Mouse (Mus musculus): ENCODE results near the gene Serpinb6b.
"Not testable (repeated sequence)": the region's sequence is repeated elsewhere in the genome, so short reads cannot be mapped to it uniquely, and the experiment has no call there.

Serpinb6b gene

DNA sequence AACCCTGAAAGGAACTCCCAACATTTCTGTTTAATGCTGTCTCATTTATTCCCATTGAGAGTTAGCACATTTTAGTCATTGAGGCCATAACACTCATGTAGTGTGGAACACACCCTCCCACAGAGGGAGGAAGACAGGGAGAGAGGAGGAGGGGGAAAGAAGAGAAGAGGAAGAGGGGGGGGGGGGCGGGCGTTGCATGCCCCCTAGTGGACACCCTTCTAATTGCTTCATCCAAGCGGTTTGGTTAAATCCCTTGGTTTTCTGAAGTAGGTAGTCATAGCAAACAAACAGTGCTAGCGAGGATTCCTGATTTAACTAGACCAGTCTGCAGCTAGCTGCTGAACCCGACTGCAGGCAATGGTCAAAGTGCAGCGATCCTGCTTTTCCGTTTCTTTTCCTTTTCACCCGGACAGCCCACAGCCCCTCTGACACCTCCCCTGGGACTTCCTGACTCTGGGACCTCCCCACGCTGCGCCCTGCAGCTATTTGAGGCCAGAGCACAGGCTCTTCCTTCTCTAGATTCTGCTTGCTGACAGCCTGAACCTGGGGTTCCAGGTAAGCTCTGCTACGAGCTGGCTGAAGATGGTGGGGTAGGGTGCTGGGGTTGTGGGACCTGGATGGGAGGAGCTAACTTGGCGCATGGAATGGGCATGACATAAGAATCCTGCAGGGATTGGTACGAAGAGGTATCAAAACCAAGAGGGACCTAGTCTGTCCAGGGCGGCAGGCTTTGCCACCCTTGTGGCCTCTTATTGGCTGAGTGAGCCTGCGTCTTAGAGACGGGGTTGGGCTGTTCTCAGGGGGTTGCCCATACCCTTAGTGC, at the start of gene Serpinb6b:
TSS of gene Serpinb6b (plus strand) at position 221 of the 823 bp plus-strand sequence.
- peak; percentile 62 to 77 for DNase-seq (ENCODE audit: low spot score in 2 of 2)

DNA sequence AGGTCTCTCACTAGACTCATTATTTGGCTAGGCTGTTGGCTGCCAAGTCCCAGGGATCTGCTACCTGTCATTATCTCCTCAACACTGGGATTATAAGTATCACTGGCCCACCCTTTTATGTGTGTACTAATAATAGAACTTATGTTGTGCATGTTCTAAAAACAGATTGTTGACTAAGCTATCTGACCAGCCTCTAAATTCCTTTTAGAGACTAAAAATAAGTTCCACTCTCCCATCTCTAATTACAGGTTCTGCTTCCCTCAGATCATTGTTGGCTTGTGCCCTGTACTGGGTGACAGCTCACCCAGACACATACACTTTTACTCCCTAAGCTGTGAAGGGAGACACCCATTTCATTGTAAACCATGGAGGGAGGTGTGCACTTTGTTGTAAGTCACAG, 42.4 kb upstream of the Serpinb6b start:
- DNase-seq (ENCODE audit: low spot score in 2 of 2): no peak

DNA sequence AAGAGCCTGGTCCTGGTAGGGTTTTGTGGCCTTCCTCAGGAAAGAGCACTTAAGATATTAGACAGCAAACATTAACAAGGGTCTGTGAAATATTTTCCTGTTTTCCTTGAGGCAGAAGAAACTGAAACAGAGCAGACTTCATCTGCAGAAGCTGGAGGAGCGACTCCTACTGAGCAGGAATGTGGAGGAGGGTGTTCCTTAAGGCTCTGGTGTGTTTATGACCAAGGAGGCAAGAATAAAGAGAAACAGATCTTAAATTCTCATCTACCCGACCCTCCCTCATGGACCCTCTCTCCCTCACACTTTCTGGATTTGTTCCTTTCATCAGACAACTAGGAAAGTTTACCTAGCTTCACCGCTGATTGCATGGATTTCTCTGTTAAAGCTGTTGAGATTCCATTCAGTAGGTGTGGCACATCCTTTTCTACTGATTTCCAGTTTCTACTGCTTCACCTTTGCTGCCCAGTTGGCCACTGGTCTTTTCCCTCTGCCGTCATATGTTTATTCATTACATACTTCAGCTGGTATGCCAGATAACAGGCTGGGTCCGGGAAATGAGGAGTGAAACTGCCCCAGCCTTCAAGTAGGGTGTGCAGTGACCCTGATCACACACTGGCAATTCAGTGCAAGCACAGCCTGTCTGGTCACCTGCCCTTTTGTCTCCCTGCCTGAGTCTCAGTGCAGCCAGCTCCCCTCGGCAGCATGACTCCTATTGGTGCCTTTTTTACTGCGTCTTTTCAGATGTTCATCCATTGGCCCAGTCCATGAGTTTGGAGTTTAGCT, 40.2 kb upstream of the Serpinb6b start:
- no peak for DNase-seq (ENCODE audit: low spot score in 2 of 2)

DNA sequence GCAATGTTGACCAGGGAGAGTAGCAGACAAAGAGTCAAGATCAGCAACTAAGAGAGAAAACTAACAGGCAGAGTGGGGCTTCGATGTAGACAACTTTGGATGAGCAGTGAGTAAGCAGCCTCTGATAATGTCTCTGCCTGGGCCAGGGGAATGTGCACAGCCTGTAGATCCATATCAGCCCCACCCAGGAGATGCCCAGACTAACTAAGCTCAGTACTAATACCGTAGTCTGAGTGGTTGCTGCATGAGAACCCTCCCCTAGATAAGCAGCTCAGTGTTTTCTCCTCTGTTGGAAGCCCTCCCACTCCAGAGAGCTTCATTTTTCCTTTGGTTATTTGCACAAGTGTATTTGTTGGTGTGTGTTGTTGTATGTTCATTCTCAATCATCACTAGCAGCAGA, 38.3 kb upstream of the Serpinb6b start:
- no peak for DNase-seq (ENCODE audit: low spot score in 2 of 2)

DNA sequence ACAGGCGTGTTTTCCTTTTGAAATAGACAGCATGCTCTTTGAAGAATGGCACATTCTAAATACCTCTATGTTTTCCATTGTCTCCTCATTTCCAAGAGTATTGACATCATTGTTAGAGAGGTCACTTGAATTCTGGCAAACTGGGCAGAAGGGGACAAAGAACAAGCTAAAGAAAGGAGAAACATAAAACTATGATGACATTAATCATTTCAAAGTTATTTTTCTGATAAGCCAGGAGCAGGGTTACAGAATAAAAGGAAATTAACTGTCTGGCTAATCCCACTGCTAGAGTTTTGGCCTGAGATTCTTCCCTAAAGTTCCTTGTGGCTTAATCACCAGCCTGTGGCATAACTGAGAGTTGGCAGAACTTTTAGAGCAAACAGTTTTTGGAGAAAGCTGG, 37.8 kb upstream of the Serpinb6b start:
- DNase-seq (ENCODE audit: low spot score in 2 of 2): no peak

DNA sequence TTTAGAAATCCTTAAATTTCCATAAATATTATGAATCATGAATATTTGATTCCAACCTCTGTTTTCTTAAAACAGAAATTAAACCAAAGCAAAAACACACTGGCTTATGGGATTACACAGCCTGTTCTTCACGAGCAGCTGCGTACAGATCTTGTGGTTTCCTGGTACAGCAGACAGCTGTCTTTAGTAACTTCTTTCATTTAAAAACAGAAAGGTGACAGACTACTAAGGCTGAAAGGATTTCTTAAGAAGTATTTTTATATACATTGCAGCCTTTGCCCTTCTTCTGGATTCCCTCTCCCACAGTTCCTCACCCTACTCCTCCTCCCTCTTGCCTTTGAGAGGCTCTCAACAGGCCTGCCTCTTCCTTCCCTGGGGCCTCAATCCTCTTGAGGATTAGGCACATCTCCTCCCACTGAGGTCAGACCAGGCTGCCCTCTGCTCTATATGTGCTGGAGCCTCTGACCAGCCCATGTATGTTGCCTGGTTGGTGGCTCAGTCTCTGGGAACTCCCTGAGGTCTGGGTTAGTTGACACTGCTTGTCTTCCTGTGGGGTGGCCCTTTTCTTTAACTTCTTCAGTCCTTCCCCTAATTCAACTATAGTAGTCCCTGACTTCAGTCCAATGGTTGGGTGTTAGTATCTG, 35.8 kb upstream of the Serpinb6b start:
- DNase-seq (ENCODE audit: low spot score in 2 of 2): peak; percentile 57 to 67

DNA sequence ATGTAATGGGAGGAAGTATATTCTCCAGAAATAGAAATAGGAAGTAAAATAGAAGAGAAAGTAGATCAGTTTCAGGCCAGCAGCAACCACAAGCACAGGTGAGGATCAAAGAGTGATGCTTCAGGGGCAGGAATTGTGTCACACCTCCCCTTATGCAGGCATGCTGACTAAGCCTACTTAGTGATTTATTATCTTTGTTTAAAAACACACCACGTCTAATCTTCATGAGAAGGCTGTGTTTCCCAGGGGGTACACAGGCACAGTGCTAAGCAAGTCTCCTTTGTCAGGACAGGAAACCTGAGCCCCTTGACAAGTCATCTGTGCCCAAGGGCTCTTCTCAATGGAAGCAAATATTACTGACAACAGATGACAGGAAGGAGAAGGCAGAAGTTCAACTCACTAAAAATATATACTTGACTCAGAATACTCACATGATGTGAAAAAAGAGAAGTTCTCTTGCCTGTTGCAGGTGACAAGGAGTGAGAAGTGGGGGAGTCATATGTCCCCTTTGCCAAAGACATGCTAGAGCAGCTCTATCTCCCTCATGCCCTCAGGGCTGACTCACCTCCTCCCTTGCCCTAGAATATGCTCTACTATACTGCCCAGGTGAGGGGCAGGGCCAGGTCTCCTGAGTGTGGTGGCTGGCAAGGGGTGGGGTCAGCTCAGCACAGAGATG, 30.2 kb upstream of the Serpinb6b start:
- peak in 1 of 2 experiments; percentile 81 for DNase-seq (ENCODE audit: low spot score in 2 of 2)

DNA sequence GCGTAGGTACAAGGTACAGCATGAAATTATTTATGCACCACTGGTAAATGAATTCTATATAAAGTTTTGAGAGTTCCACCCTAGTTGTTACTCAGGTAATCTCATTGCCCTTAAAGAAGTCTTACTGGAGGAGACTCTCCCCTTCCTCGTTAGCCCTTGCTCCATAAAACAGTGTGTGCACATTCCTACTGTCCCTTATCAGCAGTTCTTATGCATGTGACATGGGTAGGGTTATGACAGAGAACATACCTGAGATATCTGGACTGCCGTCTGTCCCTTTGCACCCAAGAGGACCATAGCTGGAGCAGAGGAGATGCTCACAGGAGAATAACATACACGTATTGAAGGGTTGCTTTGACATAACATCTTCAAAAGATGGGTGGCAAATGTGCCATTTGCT, 26.7 kb upstream of the Serpinb6b start:
- not testable (repeated sequence) for DNase-seq (ENCODE audit: low spot score in 2 of 2)

DNA sequence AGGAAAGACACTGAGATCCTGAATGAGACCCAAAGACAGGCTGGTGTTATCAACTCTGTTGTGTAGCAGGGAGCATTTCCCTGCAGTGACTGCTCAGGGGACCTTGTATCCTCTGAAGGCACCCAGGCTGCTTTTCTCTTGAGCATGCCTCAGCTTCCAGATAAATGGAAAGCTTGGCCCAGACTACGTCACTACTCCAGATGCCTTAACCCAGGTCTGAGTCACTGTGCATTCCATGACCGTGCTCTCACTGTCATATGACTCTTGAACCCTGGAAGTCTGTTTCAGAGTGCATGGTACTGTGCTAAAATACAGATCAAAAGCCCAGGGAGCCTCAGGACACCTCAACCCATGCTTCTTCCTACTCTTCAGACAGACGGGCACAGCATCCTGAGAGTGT, 25.8 kb upstream of the Serpinb6b start:
- DNase-seq (ENCODE audit: low spot score in 2 of 2): not testable (repeated sequence)

DNA sequence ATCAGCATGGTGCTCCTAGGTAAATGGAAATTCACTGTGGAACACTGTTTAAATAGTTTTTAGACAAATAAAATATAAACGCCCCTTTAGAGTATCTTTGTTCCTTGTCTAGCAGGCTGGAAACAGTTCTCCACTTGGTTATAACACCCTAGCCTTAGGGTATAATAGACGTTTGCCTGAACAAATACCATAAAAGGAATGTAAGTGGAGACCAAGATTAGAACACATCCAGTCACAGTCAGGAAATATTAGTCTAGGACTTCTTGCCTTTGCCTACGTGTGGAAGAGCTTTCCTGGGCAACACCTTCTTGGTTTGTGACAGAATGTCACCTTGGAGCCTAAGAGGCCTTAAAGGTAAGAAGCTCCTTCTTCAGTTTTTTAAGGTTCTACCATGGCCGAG, 8.5 kb upstream of the Serpinb6b start:
- no peak for DNase-seq (ENCODE audit: low spot score in 2 of 2)

DNA sequence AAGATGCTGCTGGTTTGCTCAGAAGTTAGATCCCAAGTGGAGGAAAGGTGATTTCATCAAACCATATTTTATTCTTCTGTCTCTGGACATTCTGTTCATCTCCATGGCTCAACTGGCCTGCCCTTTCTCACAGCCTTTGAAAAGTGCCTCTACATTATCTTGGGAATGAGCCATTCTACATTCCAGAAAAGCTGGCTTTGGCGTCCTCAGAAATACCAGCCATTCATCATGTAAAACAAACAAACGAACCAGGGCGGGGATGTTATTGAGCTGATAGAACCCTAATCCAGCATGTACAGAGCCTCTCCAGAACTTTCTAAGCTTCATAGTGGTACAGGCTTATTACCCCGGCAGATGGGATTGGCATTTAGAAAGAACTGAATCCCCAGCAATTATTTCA, 7.1 kb upstream of the Serpinb6b start:
- DNase-seq (ENCODE audit: low spot score in 2 of 2): no peak

DNA sequence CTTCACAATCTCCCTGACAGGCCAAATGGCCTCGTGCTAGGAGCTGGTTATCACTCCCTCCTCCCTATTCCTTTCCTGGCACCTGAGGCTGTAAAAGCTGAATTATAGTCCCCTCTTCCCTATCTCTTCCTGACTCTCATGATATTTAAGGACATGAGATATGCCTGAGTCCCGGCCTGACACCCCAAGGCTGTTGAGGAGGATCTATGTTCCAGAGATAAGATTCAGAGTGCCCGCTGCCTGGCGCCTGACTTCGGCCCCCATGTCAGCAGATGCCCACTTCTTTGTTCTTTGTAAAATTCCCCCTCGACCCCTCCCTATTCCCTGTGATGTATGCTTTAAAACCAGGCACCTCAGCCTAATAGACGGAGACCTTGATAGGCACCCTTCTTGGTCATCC, 6.5 kb upstream of the Serpinb6b start:
- DNase-seq (ENCODE audit: low spot score in 2 of 2): not testable (repeated sequence)

DNA sequence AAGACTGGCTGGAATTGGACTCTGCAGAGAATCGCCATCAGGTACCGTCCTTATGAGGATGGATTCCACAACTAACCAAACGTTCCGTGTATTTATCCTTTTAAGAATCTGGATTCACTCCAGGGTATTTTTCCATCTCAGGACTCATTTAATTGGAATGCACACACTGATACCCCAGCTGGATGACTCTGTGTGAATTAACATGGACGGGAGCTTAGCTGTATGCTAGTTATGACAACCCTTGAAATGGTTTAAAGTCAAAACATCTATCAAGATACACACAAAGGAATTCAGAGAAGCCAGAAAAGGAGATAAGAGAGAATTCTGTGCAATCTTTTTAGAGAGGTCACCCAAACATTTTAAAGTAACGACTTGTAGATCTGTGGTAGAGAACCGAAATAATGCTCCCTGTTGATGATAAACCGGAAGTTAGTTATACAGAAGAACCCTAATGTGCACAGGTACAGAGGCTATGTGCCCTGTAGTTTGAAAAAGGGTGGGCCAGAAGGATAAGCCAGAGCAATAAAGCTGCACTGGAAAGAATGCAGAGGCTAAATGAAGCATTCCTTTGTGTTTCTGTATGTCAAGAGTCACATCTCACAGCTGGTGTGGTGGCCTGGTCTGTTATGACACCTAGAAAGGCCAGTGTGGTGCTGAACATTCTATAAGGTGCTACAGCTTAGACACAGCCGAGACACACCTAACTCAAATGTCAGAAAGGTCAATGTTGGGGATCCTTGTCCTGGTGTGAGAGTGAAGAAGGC, 837 bp upstream of the Serpinb6b start:
- peak in 1 of 2 experiments; percentile 29 for DNase-seq (ENCODE audit: low spot score in 2 of 2)

DNA sequence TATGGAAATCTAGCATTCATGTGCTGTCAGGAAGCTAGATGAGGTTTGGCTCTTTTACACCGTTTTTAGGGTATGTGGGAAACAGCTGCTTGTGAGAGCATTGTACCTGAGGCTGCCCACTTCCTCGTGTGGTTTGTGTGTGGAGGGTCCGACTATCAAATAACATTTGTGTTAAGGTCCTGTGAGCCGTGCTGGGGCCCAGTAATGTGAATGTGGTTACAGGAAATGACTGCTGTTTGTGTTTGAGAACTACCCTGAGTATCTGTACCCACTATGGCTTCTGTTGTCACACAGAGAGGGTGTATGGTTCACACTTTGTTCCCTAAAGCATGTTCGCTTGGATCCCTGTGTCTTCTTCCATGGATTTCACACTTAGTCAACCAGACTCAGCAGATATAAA, 1.1 kb downstream of the Serpinb6b start:
- peak; percentile 79 to 89 for DNase-seq (ENCODE audit: low spot score in 2 of 2)

DNA sequence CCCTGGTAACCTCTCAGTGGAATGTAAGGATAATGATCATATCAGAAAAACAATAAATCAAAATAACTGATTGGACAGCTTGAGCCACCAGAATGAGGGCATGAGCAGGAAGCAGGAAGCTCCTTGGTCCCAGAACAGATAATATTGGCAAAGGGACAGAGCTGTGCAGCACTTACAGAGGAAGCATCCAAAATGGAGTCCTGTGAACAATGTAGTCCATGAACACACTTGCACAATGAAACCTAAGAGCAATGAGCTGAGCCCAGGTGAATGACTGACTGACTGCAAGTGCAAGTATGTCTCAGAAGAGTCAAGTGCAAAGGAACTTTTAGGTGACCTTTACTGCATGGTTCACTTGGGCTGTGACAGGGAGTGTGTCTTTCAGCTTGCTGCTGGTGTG, 2.2 kb downstream of the Serpinb6b start:
- DNase-seq (ENCODE audit: low spot score in 2 of 2): no peak

DNA sequence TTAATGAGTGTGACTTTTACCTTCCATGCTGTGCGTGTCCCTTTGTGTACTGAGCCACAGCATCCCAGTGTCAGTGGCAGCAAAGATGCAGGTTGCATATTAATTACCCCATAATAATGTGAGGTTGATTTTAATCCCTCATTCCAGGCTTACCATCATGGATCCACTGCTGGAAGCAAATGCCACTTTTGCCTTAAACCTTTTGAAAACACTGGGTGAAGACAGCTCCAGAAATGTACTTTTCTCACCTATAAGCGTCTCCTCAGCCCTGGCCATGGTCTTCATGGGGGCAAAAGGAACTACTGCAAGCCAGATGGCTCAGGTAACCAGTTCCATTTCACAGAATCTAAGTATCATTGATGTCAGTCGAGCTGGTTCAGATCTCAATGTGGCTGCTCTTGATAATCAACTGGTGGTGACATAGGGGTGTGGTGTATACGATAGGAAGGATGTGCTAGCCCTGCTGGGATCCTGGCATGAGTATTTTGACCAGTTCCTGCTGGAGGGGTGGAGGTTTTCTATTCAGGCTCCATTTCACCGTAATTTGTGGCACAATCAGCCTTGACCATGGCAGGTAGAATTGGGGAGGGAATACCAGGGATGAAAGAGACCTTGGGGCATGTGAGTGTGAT, 3.5 kb downstream of the Serpinb6b start:
- no peak for DNase-seq (ENCODE audit: low spot score in 2 of 2)

DNA sequence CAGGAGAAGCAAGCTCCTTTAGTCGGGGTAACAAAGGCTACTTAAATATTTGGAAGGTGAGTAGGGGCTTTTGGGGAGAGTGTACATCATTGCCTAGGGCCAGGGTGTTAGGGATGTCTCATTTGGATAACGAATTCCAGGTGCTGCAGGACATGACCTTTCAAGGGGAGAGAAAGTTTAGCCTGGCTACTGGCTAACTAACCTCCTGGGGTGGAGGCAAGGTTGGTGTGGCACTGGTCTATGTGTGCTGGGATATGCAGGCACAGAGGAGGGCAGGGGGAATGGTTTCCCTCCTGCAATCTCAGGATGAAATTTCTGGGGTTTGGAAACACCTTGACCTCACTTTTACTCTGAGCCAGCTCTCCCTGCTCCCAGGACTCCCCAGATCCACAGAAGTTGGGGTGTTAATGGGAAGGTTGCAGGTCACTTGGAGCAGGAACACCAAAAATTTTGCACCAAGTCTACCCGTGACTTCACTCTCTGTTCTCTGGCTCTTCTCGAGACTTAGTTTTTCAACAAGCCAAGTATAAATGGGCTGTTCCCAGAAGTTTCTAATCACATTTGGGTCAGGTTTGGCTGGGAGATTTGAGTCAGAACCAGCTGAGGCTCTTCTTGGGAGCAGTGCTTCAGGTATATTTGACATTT, 4.1 kb downstream of the Serpinb6b start:
- no peak for DNase-seq (ENCODE audit: low spot score in 2 of 2)

DNA sequence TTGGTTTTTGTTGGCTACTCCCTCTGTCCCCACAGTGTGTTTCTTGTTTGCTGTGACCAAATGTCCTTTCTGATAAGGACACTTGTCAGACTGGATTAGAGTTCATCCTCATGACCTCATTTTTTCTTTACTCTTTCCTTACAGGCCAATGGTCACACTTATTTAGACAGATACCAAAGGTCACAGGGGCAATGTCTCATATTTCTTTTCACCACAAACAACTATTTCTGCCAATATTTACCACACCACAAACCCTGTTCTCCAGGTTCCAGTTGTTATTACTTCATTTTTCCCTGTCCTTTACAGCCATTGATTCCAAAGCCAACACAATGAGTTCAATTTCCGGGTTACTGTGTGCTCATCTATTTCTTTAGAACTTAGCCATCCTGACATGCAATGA, 4.6 kb downstream of the Serpinb6b start:
- no peak for DNase-seq (ENCODE audit: low spot score in 2 of 2)

DNA sequence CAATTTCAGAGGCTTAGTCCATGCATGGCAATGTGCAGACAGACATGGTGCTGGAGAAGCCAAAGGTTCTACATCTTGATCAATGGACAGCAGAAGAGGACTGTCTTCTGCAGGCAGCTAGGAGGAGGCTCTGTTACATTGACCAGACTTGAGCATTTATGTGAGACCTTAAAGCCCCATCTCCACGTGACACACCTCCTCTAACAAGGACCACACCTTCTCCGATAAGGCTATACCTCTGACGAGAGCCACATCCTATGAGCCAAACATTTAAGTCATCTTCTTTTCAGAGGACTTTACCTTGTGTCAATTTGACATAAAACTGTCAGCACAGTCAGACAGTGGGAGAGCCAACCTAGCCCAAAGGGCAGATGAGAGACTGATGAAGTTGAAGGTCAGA, 5.8 kb downstream of the Serpinb6b start:
- DNase-seq (ENCODE audit: low spot score in 2 of 2): no peak

DNA sequence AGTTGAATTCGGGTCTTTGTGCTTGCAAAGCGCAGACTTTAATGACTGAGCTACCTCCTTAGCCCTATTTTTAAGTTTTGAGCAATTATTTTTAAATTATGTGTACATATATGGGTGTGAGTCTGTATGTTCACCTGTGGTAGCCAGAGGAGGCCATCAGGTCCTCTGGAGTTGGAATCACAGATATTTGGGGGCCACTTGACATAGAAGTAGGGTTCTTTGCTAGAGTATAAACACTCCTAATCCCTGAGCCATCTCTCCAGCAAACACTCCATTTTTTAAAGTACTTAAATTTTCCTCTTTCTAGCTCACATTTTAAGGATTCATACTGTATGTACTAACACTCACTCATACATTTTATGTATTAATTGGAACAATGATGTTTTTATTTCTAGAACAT, 9.3 kb downstream of the Serpinb6b start:
- no peak for DNase-seq (ENCODE audit: low spot score in 2 of 2)
